Mouse (Mus musculus) heart, adult 18-20 months (tissue): ENCODE results near the gene Pdpk1. TPM values are rescaled to one million over a fixed set of nuclear protein-coding genes. Genes with fewer than 3 reads are reported as not detected.

Experiments used
- DNase-seq, 2 experiments: peaks; one replicate each; pipeline ENCODE4 v3.0.0; 2021 to 2022; ENCODE audit warnings: mixed read lengths in 1 of 2
- long read RNA-seq, 2 experiments: library from polyadenylated mRNA; stranded (forward); transcript quantifications; one replicate each; pipeline ENCODE4 v2.0.0; 2021
- total RNA-seq, 2 experiments: library from RNA; stranded (reverse); gene quantifications; 2 replicates each; pipeline ENCODE4 v1.2.3; 2021

Gene Pdpk1
- total RNA-seq: 10 to 100 TPM; 39.7 to 41.1 TPM
- long read RNA-seq, experiment 1, full-length matches to known transcripts: 5 of 16 reads
- long read RNA-seq, experiment 1, partial matches to known transcripts: 8 of 16 reads
- long read RNA-seq, experiment 1, other reads (novel, unspliced or antisense): 3 of 16 reads
- long read RNA-seq, experiment 2, partial matches to known transcripts: 6 of 9 reads
- long read RNA-seq, experiment 2, other reads (novel, unspliced or antisense): 3 of 9 reads

GRCm38 (mm10) chr17:24150824-24151223, at the start of gene Pdpk1:
Pdpk1 (minus strand) TSS chr17:24150924.
- DNase-seq: no peak

GRCm38 (mm10) chr17:24199741-24200140, 49.0 kb upstream of the Pdpk1 start:
- DNase-seq: peak in 1 of 2 experiments; percentile 54

GRCm38 (mm10) chr17:24199252-24199651, 48.5 kb upstream of the Pdpk1 start:
- no peak for DNase-seq

GRCm38 (mm10) chr17:24197032-24197824, 46.5 kb upstream of the Pdpk1 start:
- DNase-seq: no peak

GRCm38 (mm10) chr17:24195349-24195748, 44.6 kb upstream of the Pdpk1 start:
- DNase-seq: no peak

- no peak for DNase-seq
Observed at GRCm38 (mm10) chr17:24193769-24194168, 43.0 kb upstream of the Pdpk1 start.

- no peak for DNase-seq
Observed at GRCm38 (mm10) chr17:24193268-24193667, 42.5 kb upstream of the Pdpk1 start.

GRCm38 (mm10) chr17:24192848-24193247, 42.1 kb upstream of the Pdpk1 start:
- no peak for DNase-seq

GRCm38 (mm10) chr17:24191481-24191880, 40.8 kb upstream of the Pdpk1 start:
- DNase-seq: no peak

GRCm38 (mm10) chr17:24190934-24191333, 40.2 kb upstream of the Pdpk1 start:
- no peak for DNase-seq

GRCm38 (mm10) chr17:24174259-24174658, 23.5 kb upstream of the Pdpk1 start:
- no peak for DNase-seq

GRCm38 (mm10) chr17:24173423-24173822, 22.7 kb upstream of the Pdpk1 start:
- peak; percentile 56 to 82 for DNase-seq

- DNase-seq: no peak
Observed at GRCm38 (mm10) chr17:24171738-24172137, 21.0 kb upstream of the Pdpk1 start.

GRCm38 (mm10) chr17:24170729-24171128, 20.0 kb upstream of the Pdpk1 start:
- no peak for DNase-seq

- DNase-seq: no peak
Observed at GRCm38 (mm10) chr17:24170125-24170524, 19.4 kb upstream of the Pdpk1 start.

- peak; percentile 95 to 97 for DNase-seq
Observed at GRCm38 (mm10) chr17:24169317-24170065, 18.8 kb upstream of the Pdpk1 start, which contains the start of gene Atp6v0c. Atp6v0c (minus strand) TSS chr17:24169702.

- DNase-seq: peak; percentile 53 to 58
Observed at GRCm38 (mm10) chr17:24168590-24169277, 18.0 kb upstream of the Pdpk1 start.

- no peak for DNase-seq
Observed at GRCm38 (mm10) chr17:24167891-24168505, 17.3 kb upstream of the Pdpk1 start.

- no peak for DNase-seq
Observed at GRCm38 (mm10) chr17:24167120-24167519, 16.4 kb upstream of the Pdpk1 start.

GRCm38 (mm10) chr17:24164566-24165259, 14.0 kb upstream of the Pdpk1 start:
- DNase-seq: peak in 1 of 2 experiments; percentile 51
